Mouse (Mus musculus) embryonic facial prominence, embryonic 11.5 days (tissue): ENCODE results near the gene Fahd2a. TPM values are rescaled to one million over a fixed set of nuclear protein-coding genes. Genes with fewer than 3 reads are reported as not detected.

Experiments
- ATAC-seq: fragments of 200-750 bp; cut with Nextera tagmentation; replicated peaks from 2 replicates; pipeline ENCODE4 v1.8.0; 2017; ENCODE audit warnings: low read depth; ENCODE audit not compliant: insufficient number of reproducible peaks, low FRiP score, low TSS enrichment
- DNase-seq: peaks from one replicate; pipeline ENCODE4 v3.0.0-alpha.2; 2015; ENCODE audit warnings: low spot score
- H3K27ac ChIP-seq: fragments of 300-500 bp; sonication (generic); replicated peaks from 2 replicates; pipeline ENCODE4 v1.5.1; 2014; ENCODE audit warnings: mild to moderate bottlenecking, low read depth, low read length, control low read depth
- H3K27me3 ChIP-seq: fragments of 300-500 bp; sonication (generic); 2 replicates; pipeline ENCODE4 v1.6.1; 2014; ENCODE audit warnings: mild to moderate bottlenecking, low read length, moderate library complexity, mixed read lengths; ENCODE audit not compliant: control insufficient read depth, insufficient read depth
- H3K36me3 ChIP-seq: fragments of 300-500 bp; sonication (generic); replicated peaks from 2 replicates; pipeline ENCODE4 v1.6.1; 2014; ENCODE audit warnings: low read depth, mild to moderate bottlenecking, low read length, moderate library complexity, mixed read lengths; ENCODE audit not compliant: control insufficient read depth, insufficient read depth
- H3K4me1 ChIP-seq: fragments of 300-500 bp; sonication (generic); 2 replicates; pipeline ENCODE4 v1.6.1; 2014; ENCODE audit warnings: low read length, mixed read lengths; ENCODE audit not compliant: control insufficient read depth, insufficient read depth
- H3K4me2 ChIP-seq: fragments of 300-500 bp; sonication (generic); 2 replicates; pipeline ENCODE4 v1.6.1; 2014; ENCODE audit warnings: low read depth, mild to moderate bottlenecking, control low read depth, low read length, moderate library complexity
- H3K4me3 ChIP-seq: fragments of 300-500 bp; sonication (generic); 2 replicates; pipeline ENCODE4 v1.5.1; 2014; ENCODE audit warnings: low read depth, low read length, control low read depth
- H3K9ac ChIP-seq: fragments of 300-500 bp; sonication (generic); replicated peaks from 2 replicates; pipeline ENCODE4 v1.6.1; 2014; ENCODE audit warnings: mild to moderate bottlenecking, control low read depth, low read length
- H3K9me3 ChIP-seq: fragments of 300-500 bp; sonication (generic); replicated peaks from 2 replicates; pipeline ENCODE4 v1.6.1; 2016; ENCODE audit warnings: mild to moderate bottlenecking, low read length, inconsistent platforms, mixed read lengths; ENCODE audit not compliant: control insufficient read depth
- WGBS: fragments of 180-500 bp; shearing (Covaris S2); extraction: QIAGEN DNeasy Blood & Tissue Kit; methylation state at CpG from one replicate; pipeline ENCODE4 v1.1.7; 2014; 5-methylcytosine and 5-hydroxymethylcytosine counted together
- polyA plus RNA-seq: library from polyadenylated mRNA; unstranded; fragments of >200 nt; fragmentation: Nextera tagmentation; extraction: Ambion mirVana; gene quantifications from 2 replicates; pipeline ENCODE4 v1.2.1, GENCODE M21; 2014

Fahd2a gene
- polyA plus RNA-seq, 1 experiment from 2014 or later, result 24.0 TPM

DNA sequence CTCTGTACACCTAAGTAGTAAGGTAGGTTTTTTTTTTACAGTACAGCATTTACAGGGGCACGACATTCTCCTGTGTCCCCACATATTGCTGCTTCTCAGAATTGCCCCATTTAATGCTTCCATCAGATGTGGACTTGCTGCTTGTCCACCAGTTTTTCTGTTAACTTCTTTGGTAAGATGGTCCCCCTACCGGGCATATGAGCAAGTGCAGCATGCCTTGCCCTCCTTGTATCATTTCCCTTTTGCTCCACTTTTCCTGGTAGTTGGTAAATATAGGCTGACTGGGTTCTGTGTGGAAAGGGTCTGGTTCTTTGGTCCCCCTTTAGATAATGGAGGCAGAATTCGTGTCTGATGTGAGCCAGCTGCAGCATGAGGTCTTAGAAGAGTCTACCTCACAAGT, 14.1 kb downstream of the Fahd2a start:
- Histone ChIP-seq H3K27ac (no peak overlapping the region), H3K4me2 (no peak overlapping the region), H3K27me3 (no peaks in the 10 kb centered on the region), H3K9me3 (no peaks in the 10 kb centered on the region), H3K4me3 (no peak overlapping the region), H3K36me3 (no peaks in the 10 kb centered on the region), H3K9ac (no peak overlapping the region), H3K4me1 (no peaks in the 10 kb centered on the region)
- peak; percentile 72 for DNase-seq
- WGBS, result 20% methylated on average over 3 of the region's 3 CpGs
- no peak for ATAC-seq

DNA sequence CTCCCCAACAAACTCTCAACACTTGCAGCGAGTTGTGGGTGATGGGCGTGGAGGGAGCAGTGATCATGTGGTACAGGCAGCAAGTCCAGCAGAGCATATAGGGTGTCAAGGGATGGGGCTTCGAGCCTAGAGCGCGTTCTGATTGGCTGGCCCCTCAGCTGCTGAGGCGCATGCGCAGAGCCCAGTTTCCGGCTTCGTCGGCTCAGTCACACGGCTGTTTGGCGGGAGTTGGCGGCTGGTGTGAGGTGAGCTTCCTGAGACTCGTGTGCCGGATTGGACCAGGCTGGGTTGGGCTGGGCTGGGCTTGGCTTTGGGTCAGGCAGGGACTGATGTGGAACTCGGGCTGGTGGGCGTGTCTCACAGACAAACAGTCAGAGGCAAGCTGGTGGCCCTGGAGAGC, 19.4 kb downstream of the Fahd2a start, which contains the start of gene Gpat2:
Gene Gpat2 (plus strand): TSS at position 223 of the 400 bp plus-strand sequence.
- Histone ChIP-seq H3K27ac (no peak within 1 kb of the TSS), H3K4me2 (no peak within 1 kb of the TSS), H3K4me3 (no peak within 1 kb of the TSS), H3K36me3 (no peaks in the 10 kb centered on the region), H3K9ac (no peak within 1 kb of the TSS), H3K4me1 (no peaks in the 10 kb centered on the region), H3K9me3 (no peaks in the 10 kb centered on the region), H3K27me3 (no peaks in the 10 kb centered on the region)
- WGBS, result 89% methylated on average over 17 of the region's 17 CpGs
- ATAC-seq (no peak), DNase-seq (no peak)

DNA sequence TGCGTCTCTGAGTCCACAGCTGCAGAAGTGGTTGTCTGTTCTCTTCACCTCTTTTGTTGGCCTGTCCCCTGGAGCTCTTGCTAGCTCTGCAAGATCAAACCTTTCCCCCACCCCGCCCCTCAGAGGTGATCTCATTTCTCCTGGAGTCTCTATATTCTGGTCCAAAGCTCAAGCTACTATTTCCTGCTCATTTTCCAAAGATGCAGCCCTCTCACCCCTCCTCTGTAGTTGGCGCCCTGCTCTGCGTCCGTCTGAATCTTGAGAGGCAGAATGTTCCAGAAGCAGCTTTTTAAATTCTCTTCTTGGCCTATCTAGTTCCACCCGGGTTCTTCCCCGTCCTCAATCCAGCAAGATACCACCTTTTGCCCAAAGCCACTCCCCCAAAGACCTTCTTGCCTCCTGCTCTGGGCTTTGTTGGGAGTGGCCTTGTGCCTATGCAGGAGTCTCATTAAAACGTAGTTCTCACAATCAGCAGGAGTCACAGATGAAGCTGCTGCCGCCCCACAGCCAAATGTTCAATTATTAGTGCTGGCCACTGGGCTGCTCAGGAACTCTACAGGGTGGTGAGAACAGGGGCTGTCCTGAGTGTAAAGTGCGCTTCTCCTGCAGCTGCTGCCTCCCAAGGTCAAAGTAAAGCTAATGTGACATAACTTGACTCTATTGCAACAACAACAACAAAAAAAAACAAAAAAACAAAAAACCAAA, 25.9 kb downstream of the Fahd2a start:
- DNase-seq (no peak), ATAC-seq (no peak)
- no peaks in the 10 kb centered on the region for H3K4me1 ChIP-seq
- H3K9me3 ChIP-seq, result no peaks in the 10 kb centered on the region
- H3K27me3 ChIP-seq, result no peaks in the 10 kb centered on the region
- H3K27ac ChIP-seq, result no peak overlapping the region
- H3K36me3 ChIP-seq, result no peaks in the 10 kb centered on the region
- WGBS, result 71% methylated on average over 10 of the region's 10 CpGs
- H3K9ac ChIP-seq, result no peak overlapping the region
- no peak overlapping the region for H3K4me2 ChIP-seq
- H3K4me3 ChIP-seq, result no peak overlapping the region

DNA sequence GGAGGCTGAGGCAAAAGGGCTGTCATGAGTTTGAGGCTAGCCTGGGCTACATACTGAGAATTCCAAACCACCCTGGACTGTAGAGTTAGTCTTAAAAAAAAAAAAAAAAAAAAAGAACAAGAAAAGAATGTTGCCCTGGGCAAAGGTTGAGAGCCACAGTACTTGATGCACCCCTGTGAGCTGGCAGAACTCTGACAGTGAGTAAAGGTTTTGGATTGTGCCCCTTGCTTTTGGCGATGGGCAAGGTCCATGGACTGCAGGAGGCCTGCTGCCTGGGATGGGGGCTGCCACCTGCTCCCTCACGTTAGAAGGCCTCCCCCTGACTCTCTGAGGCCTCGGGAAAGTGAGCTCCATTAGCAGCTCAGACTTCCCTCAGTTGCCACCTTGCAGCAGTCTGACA, 27.7 kb downstream of the Fahd2a start:
- Histone ChIP-seq H3K9me3 (no peaks in the 10 kb centered on the region), H3K4me2 (no peak overlapping the region), H3K27ac (no peak overlapping the region), H3K36me3 (no peaks in the 10 kb centered on the region), H3K4me1 (no peaks in the 10 kb centered on the region), H3K27me3 (no peaks in the 10 kb centered on the region), H3K9ac (no peak overlapping the region), H3K4me3 (no peak overlapping the region)
- DNase-seq (no peak), ATAC-seq (no peak)
- 69% methylated on average over 3 of the region's 3 CpGs for WGBS

DNA sequence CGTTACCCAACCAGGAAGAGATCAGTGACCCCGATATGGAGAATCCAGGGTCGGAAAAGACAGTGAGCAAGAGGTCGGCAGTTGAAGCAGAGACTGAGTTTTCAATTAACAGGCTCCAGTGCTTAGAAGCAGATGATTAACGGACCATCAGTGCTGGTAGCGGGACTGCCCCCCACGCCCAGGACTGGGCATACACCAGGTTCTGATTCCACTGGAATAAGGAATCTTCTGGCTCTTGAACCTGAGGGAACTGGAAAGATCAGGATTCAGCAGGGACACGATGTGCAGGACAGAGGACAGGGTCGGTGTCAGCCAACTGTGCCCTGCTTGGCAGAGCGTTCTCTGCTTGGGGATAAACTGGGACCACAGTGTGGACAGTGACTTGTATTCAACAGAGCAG, 28.6 kb downstream of the Fahd2a start:
- WGBS, result 80% methylated on average over 10 of the region's 10 CpGs
- Histone ChIP-seq H3K27ac (no peak overlapping the region), H3K36me3 (no peaks in the 10 kb centered on the region), H3K27me3 (no peaks in the 10 kb centered on the region), H3K4me2 (no peak overlapping the region), H3K4me3 (no peak overlapping the region), H3K9ac (no peak overlapping the region), H3K4me1 (no peaks in the 10 kb centered on the region), H3K9me3 (no peaks in the 10 kb centered on the region)
- DNase-seq (no peak), ATAC-seq (no peak)

DNA sequence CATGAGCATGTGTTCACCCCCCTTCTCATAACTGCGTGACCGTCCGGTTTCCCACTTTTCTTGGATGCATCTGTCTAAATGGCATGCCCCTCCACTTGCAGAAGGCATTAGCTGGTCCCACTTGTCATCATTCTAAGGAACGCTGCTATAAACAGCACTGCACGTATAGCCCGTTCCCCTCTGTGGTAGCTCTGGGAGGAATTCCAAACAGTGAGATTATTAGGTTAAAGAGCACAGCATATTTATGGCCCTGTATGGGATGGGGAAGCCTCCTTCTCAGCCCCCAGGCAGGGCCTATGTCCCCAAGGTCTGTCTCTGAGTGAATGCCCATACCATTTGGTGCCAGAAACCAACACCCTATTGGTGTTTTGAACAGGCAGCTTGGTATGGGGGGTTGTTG, 33.2 kb downstream of the Fahd2a start:
- H3K9me3 ChIP-seq, result no peaks in the 10 kb centered on the region
- no peaks in the 10 kb centered on the region for H3K4me1 ChIP-seq
- WGBS, result 91% methylated on average over 6 of the region's 6 CpGs
- H3K4me3 ChIP-seq, result no peak overlapping the region
- no peak overlapping the region for H3K4me2 ChIP-seq
- no peaks in the 10 kb centered on the region for H3K36me3 ChIP-seq
- H3K9ac ChIP-seq, result no peak overlapping the region
- DNase-seq, result no peak
- ATAC-seq, result no peak
- no peak overlapping the region for H3K27ac ChIP-seq
- H3K27me3 ChIP-seq, result no peaks in the 10 kb centered on the region

DNA sequence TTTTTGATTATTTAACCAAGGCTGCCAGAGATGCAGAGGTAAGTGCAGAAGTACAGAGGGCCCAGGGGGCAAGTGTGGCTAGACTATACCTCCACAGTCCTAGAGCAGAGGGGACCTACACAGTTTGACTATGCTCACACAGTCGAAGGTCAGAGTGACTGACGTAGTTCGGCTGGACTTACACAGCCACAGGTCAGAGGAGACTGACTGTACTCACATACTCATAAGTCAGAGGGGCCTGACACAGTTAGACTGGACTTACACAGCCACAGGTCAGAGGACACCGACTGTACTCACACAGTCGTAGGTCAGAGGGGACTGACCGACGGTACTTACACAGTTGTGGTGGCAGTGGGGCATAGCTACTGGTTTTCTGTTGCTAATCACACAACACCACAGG, 45.6 kb downstream of the Fahd2a start:
- Histone ChIP-seq H3K36me3 (no peaks in the 10 kb centered on the region), H3K27ac (no peak overlapping the region), H3K9ac (no peak overlapping the region), H3K9me3 (no peaks in the 10 kb centered on the region), H3K4me2 (no peak overlapping the region), H3K4me3 (no peak overlapping the region), H3K27me3 (no peaks in the 10 kb centered on the region), H3K4me1 (no peaks in the 10 kb centered on the region)
- WGBS, result 81% methylated on average over 7 of the region's 7 CpGs
- ATAC-seq (no peak), DNase-seq (no peak)

DNA sequence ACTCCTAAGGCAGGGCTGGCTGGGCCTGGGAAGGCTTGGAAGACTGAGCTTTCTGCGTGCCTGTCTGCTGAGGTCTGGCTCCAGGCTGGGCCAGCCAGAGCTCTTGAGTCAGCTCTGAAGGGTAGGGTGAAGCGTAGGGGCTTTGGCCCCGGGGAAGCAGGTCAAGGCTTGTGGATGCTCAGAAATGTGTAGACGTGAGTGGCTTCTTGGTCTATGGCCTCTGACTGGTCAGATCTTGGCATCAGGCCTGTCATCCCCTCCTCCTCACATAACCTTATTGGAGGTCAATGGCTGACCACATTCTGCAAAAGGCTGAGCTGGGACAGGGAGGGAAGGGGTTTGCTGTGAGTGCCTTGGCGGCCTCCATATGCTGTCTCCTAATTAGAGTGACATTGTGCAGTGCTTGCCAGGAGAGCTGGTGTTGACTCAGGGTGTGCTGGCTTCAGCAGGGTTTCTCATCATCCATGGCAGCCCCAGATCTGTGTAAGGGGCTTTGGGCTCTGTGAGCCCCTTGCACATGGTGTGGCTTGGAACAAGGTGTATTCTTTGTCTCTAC, 49.7 kb downstream of the Fahd2a start:
- no peaks in the 10 kb centered on the region for H3K4me1 ChIP-seq
- H3K9me3 ChIP-seq, result no peaks in the 10 kb centered on the region
- no peaks in the 10 kb centered on the region for H3K27me3 ChIP-seq
- DNase-seq, result no peak
- H3K9ac ChIP-seq, result no peak overlapping the region
- ATAC-seq, result no peak
- 82% methylated on average over 5 of the region's 5 CpGs for WGBS
- no peak overlapping the region for H3K4me2 ChIP-seq
- no peak overlapping the region for H3K4me3 ChIP-seq
- no peak overlapping the region for H3K27ac ChIP-seq
- H3K36me3 ChIP-seq, result no peaks in the 10 kb centered on the region
